Mouse (Mus musculus): ENCODE measurements around the gene Cdkn1c. TPM values are rescaled to one million over a fixed set of nuclear protein-coding genes. Genes with fewer than 3 reads are reported as not detected.

Gene Cdkn1c
- polyA plus RNA-seq (2016; fragmentation: Nextera tagmentation; extraction: Ambion mirVana) = 875 and 1,070 TPM in 2 replicates

DNA sequence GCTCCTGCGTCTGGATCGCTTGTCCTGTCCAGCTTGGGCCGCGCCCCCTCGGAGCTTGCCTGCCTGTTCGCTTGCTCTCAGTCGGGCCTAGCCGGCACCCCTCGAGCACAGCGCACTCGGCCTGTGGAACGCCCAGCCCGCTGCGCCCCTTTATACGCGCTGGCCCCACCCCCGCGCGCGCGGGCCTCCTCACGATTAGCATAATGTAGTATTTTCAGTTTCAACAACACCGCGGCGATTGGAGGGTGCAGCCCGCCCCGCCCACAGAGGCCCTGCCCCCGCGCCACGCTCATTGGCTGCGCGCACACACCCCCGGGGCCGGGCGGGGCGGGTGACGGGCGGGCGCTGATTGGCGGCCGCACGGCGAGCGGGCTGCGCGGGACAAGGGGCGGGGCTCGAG, at the start of gene Cdkn1c:
TSS of gene Cdkn1c (minus strand) at position 177 of the 400 bp plus-strand sequence.
- WGBS = 29% methylated on average over 48 of the region's 48 CpGs
- ATAC-seq (ENCODE audit: low FRiP score, low read depth) = peak; percentile 86
- Histone ChIP-seq H3K4me2 (replicated peaks) (peak within 1 kb of the TSS; percentile 51), H3K9me3 (peaks cover 22% of the 10 kb centered on the region), H3K4me1 (peaks cover 14% of the 10 kb centered on the region; the same call in 1 of the 2 replicates), H3K27me3 (peaks cover 41% of the 10 kb centered on the region), H3K27ac (replicated peaks) (peak within 1 kb of the TSS; percentile 83), H3K36me3 (no peaks in the 10 kb centered on the region), H3K4me3 (peak within 1 kb of the TSS; percentile 67), H3K9ac (replicated peaks) (peak within 1 kb of the TSS; percentile 73)

DNA sequence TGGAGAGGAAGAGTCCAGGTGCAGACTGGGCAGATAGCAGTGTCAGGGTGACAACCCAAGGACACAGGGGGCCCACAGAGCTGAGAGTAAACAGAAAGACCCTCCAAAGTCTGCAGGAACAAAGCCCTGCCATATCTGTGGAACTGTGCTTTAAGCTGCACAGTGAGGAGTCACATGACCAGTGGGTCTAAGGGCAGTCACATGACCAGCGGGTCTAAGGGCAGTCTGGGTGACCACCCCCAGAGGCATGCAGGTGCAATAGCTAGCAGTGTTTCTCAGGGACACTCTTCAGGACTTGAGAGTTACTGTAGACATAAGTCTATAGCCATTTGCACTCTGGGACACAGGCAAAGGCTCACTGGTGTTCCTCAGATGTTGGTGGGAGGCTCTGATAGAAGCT, 48.7 kb upstream of the Cdkn1c start:
- WGBS = 67% methylated on average over 1 of the region's 1 CpGs
- no peaks in the 10 kb centered on the region for H3K9me3 ChIP-seq
- no peak overlapping the region for H3K4me3 ChIP-seq
- H3K36me3 ChIP-seq = peaks cover 17% of the 10 kb centered on the region
- H3K9ac ChIP-seq (replicated peaks) = no peak overlapping the region
- no peak overlapping the region for H3K27ac ChIP-seq (replicated peaks)
- H3K4me1 ChIP-seq = no peaks in the 10 kb centered on the region
- ATAC-seq (ENCODE audit: low FRiP score, low read depth) = no peak
- H3K27me3 ChIP-seq = peaks cover 15% of the 10 kb centered on the region
- H3K4me2 ChIP-seq (replicated peaks) = no peak overlapping the region

DNA sequence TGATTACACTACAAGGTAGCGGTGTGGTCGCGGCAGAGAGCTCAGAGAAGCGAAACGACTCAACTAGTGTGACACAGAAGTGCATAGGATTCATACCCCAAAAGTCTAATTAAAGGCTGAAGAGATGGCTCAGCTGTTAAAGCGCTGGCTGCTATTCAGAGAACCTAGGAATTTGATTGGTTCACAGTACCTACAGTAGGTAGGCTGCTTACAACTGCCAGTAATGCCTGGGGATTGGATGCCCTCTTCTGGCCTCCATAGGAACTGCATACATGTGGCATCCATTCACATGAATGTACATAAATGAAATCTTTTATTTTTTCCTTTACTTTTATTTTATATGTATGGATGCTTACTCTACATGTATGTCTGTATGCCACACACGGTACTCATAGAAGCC, 45.8 kb upstream of the Cdkn1c start:
- peaks cover 44% of the 10 kb centered on the region for H3K27me3 ChIP-seq
- ATAC-seq (ENCODE audit: low FRiP score, low read depth) = no peak
- H3K9me3 ChIP-seq = no peaks in the 10 kb centered on the region
- WGBS = 26% methylated on average over 7 of the region's 7 CpGs
- H3K9ac ChIP-seq (replicated peaks) = no peak overlapping the region
- H3K36me3 ChIP-seq = no peaks in the 10 kb centered on the region
- no peak overlapping the region for H3K4me2 ChIP-seq (replicated peaks)
- peaks cover 13% of the 10 kb centered on the region for H3K4me1 ChIP-seq
- no peak overlapping the region for H3K4me3 ChIP-seq
- no peak overlapping the region for H3K27ac ChIP-seq (replicated peaks)

DNA sequence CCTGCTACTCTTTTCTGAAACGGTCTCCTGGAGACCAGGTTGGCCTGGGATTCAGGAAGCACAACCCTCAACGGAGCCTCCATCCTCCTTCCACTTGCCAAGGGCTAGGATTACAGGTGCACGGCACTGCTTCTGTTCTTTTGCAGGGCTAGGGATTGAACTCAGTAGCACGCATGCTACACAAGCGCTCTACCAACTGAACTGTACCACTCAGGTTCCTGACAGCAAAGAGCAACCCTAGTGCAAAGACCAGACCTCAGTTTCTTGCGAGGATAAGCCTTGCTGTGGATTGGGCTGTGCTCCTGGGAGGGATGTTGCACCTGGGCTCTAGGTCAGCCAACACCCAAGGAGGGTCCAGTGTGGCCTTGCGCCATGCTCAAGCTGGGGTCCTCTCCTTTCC, 45.4 kb upstream of the Cdkn1c start:
- WGBS = 64% methylated on average over 7 of the region's 7 CpGs
- no peak for ATAC-seq (ENCODE audit: low FRiP score, low read depth)
- Histone ChIP-seq H3K9me3 (no peaks in the 10 kb centered on the region), H3K4me3 (no peak overlapping the region), H3K4me1 (peaks cover 16% of the 10 kb centered on the region), H3K27me3 (peaks cover 48% of the 10 kb centered on the region), H3K9ac (replicated peaks) (no peak overlapping the region), H3K36me3 (no peaks in the 10 kb centered on the region), H3K4me2 (replicated peaks) (no peak overlapping the region), H3K27ac (replicated peaks) (no peak overlapping the region)

DNA sequence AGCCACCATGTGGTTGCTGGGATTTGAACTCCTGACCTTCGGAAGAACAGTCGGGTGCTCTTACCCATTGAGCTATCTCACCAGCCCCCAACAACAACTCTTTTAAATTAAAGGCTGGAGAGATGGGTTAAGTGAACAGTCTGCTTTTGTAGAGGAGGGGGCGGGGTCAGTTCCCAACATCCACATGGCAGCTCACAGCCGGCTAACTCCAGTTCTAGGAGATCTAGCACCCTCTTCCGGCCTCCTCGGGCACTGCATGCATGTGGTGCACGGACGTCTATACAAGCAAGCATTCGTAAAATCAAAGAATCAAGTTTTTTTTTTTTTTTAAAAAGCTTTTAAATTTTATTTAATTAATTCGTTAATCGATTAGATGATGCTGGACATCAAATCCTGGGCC, 45.0 kb upstream of the Cdkn1c start:
- no peak overlapping the region for H3K4me3 ChIP-seq
- no peaks in the 10 kb centered on the region for H3K36me3 ChIP-seq
- WGBS = 30% methylated on average over 11 of the region's 11 CpGs
- H3K9ac ChIP-seq (replicated peaks) = no peak overlapping the region
- H3K27me3 ChIP-seq = peaks cover 53% of the 10 kb centered on the region
- H3K27ac ChIP-seq (replicated peaks) = no peak overlapping the region
- no peaks in the 10 kb centered on the region for H3K9me3 ChIP-seq
- ATAC-seq (ENCODE audit: low FRiP score, low read depth) = no peak
- H3K4me1 ChIP-seq = peaks cover 16% of the 10 kb centered on the region
- H3K4me2 ChIP-seq (replicated peaks) = no peak overlapping the region

DNA sequence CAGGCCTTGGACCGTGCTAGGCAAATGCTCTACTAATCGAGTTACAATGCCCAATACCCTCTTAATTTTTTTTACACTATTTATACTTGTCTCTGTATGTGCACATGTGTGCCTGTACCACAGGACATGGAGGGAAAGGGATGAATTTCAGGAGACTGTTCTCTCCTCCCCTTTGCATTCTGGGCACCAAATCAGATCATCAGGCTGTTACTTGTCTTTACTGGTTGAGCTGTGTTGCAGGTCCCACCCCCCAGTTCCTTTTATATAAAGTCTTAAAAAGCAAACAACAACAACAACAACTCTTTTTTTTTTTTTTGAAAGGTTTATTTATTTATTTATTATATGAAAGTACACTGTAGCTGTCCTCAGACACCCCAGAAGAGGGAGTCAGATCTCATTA, 44.6 kb upstream of the Cdkn1c start:
- Histone ChIP-seq H3K9me3 (no peaks in the 10 kb centered on the region), H3K4me1 (peaks cover 16% of the 10 kb centered on the region), H3K4me3 (no peak overlapping the region), H3K4me2 (replicated peaks) (no peak overlapping the region), H3K27ac (replicated peaks) (no peak overlapping the region), H3K9ac (replicated peaks) (no peak overlapping the region), H3K27me3 (peaks cover 57% of the 10 kb centered on the region), H3K36me3 (no peaks in the 10 kb centered on the region)
- WGBS = 93% methylated on average over 2 of the region's 2 CpGs
- no peak for ATAC-seq (ENCODE audit: low FRiP score, low read depth)

DNA sequence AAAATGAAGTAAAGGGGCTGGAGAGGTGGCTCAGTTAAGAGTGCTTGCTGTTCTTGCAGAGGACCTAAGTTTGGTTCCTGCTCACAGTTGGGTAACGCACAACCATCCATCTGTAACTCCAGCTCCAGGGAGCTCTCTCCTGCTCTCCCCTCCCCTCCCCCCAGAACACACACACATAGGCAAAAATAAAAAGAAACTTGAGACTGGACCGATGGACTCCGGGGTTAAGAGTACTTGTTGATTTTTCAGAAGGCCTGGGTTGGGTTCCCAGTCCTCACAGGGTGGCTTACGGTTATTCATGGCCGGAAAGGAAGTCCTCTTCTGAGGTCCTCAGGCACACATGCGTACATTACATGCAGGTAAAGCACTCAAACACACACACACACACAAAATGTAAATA, 43.1 kb upstream of the Cdkn1c start:
- Histone ChIP-seq H3K4me3 (no peak overlapping the region), H3K36me3 (no peaks in the 10 kb centered on the region), H3K9ac (replicated peaks) (no peak overlapping the region), H3K4me2 (replicated peaks) (no peak overlapping the region), H3K27me3 (peaks cover 70% of the 10 kb centered on the region), H3K4me1 (peaks cover 16% of the 10 kb centered on the region), H3K9me3 (no peaks in the 10 kb centered on the region), H3K27ac (replicated peaks) (no peak overlapping the region)
- ATAC-seq (ENCODE audit: low FRiP score, low read depth) = no peak
- 88% methylated on average over 6 of the region's 6 CpGs for WGBS

DNA sequence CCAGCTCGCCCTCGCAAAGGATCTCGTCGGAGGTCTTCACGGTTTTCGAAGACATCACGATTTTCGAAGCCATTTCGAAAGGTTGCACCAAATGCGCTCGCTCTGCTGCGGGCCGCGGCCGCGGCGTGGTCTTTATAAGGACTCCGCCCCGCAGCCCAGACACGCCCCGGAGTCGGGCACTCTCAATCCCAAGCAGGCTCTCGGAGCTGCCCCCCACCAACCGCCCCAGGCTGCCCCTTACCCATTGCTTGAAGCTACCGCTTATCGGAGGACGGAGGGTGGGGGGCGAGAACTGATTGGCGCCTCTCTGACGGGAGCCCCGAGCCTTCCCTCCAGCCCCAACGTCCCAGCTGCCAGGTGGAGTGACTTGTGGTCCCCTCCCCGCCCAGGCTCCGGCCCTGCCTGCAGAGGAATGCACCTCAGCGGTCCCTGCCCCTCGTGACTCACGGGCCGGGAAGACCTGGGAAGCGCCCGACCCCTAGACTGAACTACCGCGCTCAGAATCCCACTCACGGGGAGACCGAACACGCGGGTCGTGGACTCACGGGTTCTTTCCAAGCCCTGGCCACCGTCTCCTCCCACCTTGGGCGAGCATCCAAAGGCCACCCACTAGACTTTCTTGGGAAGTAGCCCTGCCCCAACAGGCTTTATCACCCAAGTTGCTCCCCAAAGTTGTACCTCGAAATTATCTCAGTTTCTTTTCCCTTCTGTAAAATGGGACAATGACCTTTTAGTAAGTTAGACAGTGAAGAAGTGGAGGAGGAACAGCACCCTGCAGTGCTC, 41.8 kb upstream of the Cdkn1c start, which contains the start of gene Phlda2:
TSS of gene Phlda2 (minus strand) at position 733 of the 783 bp plus-strand sequence.
- Histone ChIP-seq H3K4me1 (peaks cover 16% of the 10 kb centered on the region), H3K4me3 (peak within 1 kb of the TSS; percentile 40), H3K27ac (replicated peaks) (no peak within 1 kb of the TSS), H3K36me3 (no peaks in the 10 kb centered on the region), H3K27me3 (peaks cover 80% of the 10 kb centered on the region), H3K9me3 (no peaks in the 10 kb centered on the region), H3K9ac (replicated peaks) (no peak within 1 kb of the TSS), H3K4me2 (replicated peaks) (peak within 1 kb of the TSS; percentile 63)
- ATAC-seq (ENCODE audit: low FRiP score, low read depth) = 0 out of 2 replicates have a peak, but pooled peaks have one; percentile 58
- 10% methylated on average over 51 of the region's 51 CpGs for WGBS

DNA sequence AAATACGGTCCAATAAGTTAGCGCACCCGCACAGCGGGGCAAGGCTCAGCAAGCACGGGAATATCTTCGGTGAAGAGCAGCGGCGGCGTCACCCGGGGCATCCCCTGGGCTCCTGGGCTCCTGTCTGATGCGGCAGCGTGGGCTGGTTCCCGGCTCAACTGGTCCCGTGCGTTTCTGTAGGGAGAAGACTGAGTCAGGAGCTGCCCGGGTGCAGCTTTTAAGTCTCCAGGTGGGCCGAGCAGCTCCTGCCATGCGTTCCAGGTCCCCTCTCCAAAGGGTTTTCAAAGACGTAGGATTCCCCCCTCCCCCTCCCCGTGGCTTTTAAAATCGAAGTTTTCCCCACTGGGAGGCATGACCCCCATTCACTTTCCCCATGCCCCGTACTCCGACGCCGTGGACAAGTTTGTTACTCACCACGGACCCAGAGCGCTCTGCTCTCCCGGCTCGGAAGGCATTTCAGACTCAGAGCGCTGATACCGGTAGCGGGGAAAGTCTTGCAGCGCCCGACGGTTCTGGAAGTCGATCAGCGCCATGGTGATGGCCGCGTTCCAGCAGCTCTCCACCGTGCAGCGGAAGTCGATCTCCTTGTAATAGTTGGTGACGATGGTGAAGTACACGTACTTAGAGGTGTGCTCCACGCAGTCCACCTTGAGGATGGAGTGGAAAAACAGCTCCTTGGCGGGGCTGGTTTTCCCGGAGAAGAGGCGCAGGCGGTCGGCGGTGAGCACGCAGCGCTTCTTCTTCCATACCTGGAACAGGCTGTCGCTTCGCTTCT, 41.0 kb upstream of the Cdkn1c start:
- 5% methylated on average over 55 of the region's 55 CpGs for WGBS
- H3K9me3 ChIP-seq = no peaks in the 10 kb centered on the region
- peak overlapping the region; percentile 40 for H3K4me3 ChIP-seq
- H3K27ac ChIP-seq (replicated peaks) = no peak overlapping the region
- no peak for ATAC-seq (ENCODE audit: low FRiP score, low read depth)
- H3K36me3 ChIP-seq = no peaks in the 10 kb centered on the region
- H3K4me1 ChIP-seq = peaks cover 16% of the 10 kb centered on the region
- H3K9ac ChIP-seq (replicated peaks) = no peak overlapping the region
- H3K4me2 ChIP-seq (replicated peaks) = peak overlapping the region; percentile 63
- H3K27me3 ChIP-seq = peaks cover 80% of the 10 kb centered on the region

DNA sequence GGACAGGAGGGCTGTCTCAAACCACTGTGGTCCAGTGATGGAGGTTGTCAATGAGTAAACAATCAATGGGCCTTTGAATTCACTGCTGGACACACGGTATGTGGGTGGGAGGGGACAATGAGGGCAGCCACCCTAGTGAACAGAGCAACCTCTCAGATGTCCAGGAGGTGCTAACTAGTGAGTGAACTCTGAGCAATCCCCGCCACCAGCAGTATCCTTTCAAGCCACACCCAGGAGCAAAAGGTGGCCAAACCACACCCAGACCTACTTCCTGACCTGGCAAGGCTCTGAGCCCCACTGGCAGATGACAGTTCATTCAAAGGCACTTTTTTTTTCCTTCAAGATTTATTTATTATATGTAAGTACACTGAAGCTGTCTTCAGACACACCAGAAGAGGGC, 40.1 kb upstream of the Cdkn1c start:
- Histone ChIP-seq H3K4me1 (peaks cover 16% of the 10 kb centered on the region), H3K27ac (replicated peaks) (no peak overlapping the region), H3K9ac (replicated peaks) (no peak overlapping the region), H3K9me3 (no peaks in the 10 kb centered on the region), H3K4me2 (replicated peaks) (no peak overlapping the region), H3K27me3 (peaks cover 76% of the 10 kb centered on the region), H3K36me3 (no peaks in the 10 kb centered on the region), H3K4me3 (no peak overlapping the region)
- ATAC-seq (ENCODE audit: low FRiP score, low read depth) = no peak
- 57% methylated on average over 2 of the region's 2 CpGs for WGBS

DNA sequence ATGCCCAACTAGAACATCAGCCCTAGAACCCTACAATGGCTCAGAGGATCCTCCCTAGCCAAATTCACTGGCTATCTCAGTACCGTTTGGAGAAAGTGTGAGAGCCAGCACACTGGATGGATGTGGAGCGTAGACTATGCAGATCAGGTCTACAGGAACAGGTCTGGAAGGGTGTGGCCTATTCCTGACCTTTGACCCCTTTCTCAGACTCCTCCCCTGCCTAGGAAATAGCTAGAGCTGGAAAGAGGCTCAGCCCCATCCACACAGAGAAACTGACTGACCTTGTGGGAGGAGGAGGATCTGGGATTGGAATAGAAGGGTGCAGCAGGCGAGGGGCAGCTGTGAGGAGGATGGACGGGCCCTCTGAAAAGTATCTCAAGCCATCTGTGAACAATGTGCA, 37.7 kb upstream of the Cdkn1c start:
- ATAC-seq (ENCODE audit: low FRiP score, low read depth) = no peak
- no peak overlapping the region for H3K4me2 ChIP-seq (replicated peaks)
- no peaks in the 10 kb centered on the region for H3K36me3 ChIP-seq
- no peak overlapping the region for H3K27ac ChIP-seq (replicated peaks)
- H3K9ac ChIP-seq (replicated peaks) = no peak overlapping the region
- peaks cover 16% of the 10 kb centered on the region for H3K4me1 ChIP-seq
- H3K4me3 ChIP-seq = no peak overlapping the region
- 90% methylated on average over 4 of the region's 4 CpGs for WGBS
- peaks cover 58% of the 10 kb centered on the region for H3K27me3 ChIP-seq
- no peaks in the 10 kb centered on the region for H3K9me3 ChIP-seq

All from midbrain, embryonic 12.5 days (tissue).